Mouse (Mus musculus) neural tube, embryonic 15.5 days (tissue): ENCODE results near the gene Scd2. TPM values are rescaled to one million over a fixed set of nuclear protein-coding genes. Genes with fewer than 3 reads are reported as not detected.

Experiments used
- ATAC-seq: fragments of 200-750 bp; cut with Nextera tagmentation; 2 replicates; pipeline ENCODE4 v1.8.0; 2017; ENCODE audit warnings: mild to moderate bottlenecking, moderate TSS enrichment, moderate library complexity; ENCODE audit not compliant: low FRiP score
- H3K27ac ChIP-seq: fragments of 300-500 bp; sonication (generic); replicated peaks from 2 replicates; pipeline ENCODE4 v1.5.1; 2015; ENCODE audit warnings: mild to moderate bottlenecking, inconsistent platforms
- H3K27me3 ChIP-seq: fragments of 300-500 bp; sonication (generic); replicated peaks from 2 replicates; pipeline ENCODE4 v1.6.1; 2015; ENCODE audit warnings: inconsistent platforms
- H3K36me3 ChIP-seq: fragments of 300-500 bp; sonication (generic); 2 replicates; pipeline ENCODE4 v1.6.1; 2015; ENCODE audit warnings: inconsistent platforms
- H3K4me1 ChIP-seq: fragments of 300-500 bp; sonication (generic); 2 replicates; pipeline ENCODE4 v1.6.1; 2015; ENCODE audit warnings: inconsistent platforms
- H3K4me2 ChIP-seq: fragments of 300-500 bp; sonication (generic); 2 replicates; pipeline ENCODE4 v1.6.1; 2015; ENCODE audit warnings: inconsistent platforms, mild to moderate bottlenecking, moderate library complexity
- H3K4me3 ChIP-seq: fragments of 300-500 bp; sonication (generic); replicated peaks from 2 replicates; pipeline ENCODE4 v1.5.1; 2015; ENCODE audit warnings: mild to moderate bottlenecking, inconsistent platforms
- H3K9ac ChIP-seq: fragments of 300-500 bp; sonication (generic); replicated peaks from 2 replicates; pipeline ENCODE4 v1.6.1; 2015; ENCODE audit warnings: mild to moderate bottlenecking, inconsistent platforms
- H3K9me3 ChIP-seq: fragments of 300-500 bp; sonication (generic); replicated peaks from 2 replicates; pipeline ENCODE4 v1.6.1; 2016; ENCODE audit warnings: inconsistent platforms
- WGBS: fragments of 180-500 bp; shearing (Covaris S2); methylation state at CpG from one replicate; pipeline ENCODE4 v1.1.7; 2015; ENCODE audit warnings: mixed read lengths; 5-methylcytosine and 5-hydroxymethylcytosine counted together
- polyA plus RNA-seq: library from polyadenylated mRNA; unstranded; fragments of >200 nt; fragmentation: Nextera tagmentation; extraction: Ambion mirVana; gene quantifications from 2 replicates; pipeline ENCODE4 v1.2.1, GENCODE M21; 2015

Scd2 gene
- polyA plus RNA-seq, 1 experiment from 2014 or later, result 264 TPM

GRCm38 (mm10) chr19:44287415-44288110 is 5.9 kb upstream of the Scd2 start:
- ATAC-seq, result no peak

GRCm38 (mm10) chr19:44292083-44292482 is 1.4 kb upstream of the Scd2 start:
- Histone ChIP-seq H3K9ac (no peak overlapping the region), H3K4me2 (peak overlapping the region; percentile 99; the same call in 1 of the 2 replicates), H3K27ac (peak overlapping the region; percentile 99), H3K36me3 (peaks cover 9% of the 10 kb centered on the region), H3K4me1 (peaks cover 42% of the 10 kb centered on the region), H3K27me3 (no peaks in the 10 kb centered on the region), H3K9me3 (no peaks in the 10 kb centered on the region), H3K4me3 (no peak overlapping the region)
- WGBS, result 78% methylated on average over 2 of the region's 2 CpGs
- ATAC-seq, result no peak

More at GRCm38 (mm10) chr19:44287415-44288110, 5.9 kb upstream of the Scd2 start:
- Histone ChIP-seq H3K27me3 (no peaks in the 10 kb centered on the region), H3K36me3 (no peaks in the 10 kb centered on the region), H3K4me2 (no peak overlapping the region), H3K4me3 (no peak overlapping the region), H3K27ac (no peak overlapping the region), H3K9ac (no peak overlapping the region), H3K4me1 (peaks cover 36% of the 10 kb centered on the region), H3K9me3 (no peaks in the 10 kb centered on the region)
- 86% methylated on average over 11 of the region's 11 CpGs for WGBS

GRCm38 (mm10) chr19:44292483-44292882 is 991 bp upstream of the Scd2 start:
- Histone ChIP-seq H3K4me3 (peak overlapping the region; percentile 76; the same call in 1 of the 2 replicates), H3K9ac (peak overlapping the region; percentile 53; the same call in 1 of the 2 replicates), H3K4me2 (peak overlapping the region; percentile 99), H3K9me3 (no peaks in the 10 kb centered on the region), H3K27ac (peak overlapping the region; percentile 99), H3K27me3 (no peaks in the 10 kb centered on the region), H3K4me1 (peaks cover 46% of the 10 kb centered on the region), H3K36me3 (peaks cover 12% of the 10 kb centered on the region)
- ATAC-seq, result no peak
- 46% methylated on average over 3 of the region's 3 CpGs for WGBS

- Histone ChIP-seq H3K4me2 (peak overlapping the region; percentile 99), H3K9me3 (no peaks in the 10 kb centered on the region), H3K36me3 (peaks cover 25% of the 10 kb centered on the region), H3K4me1 (peaks cover 61% of the 10 kb centered on the region), H3K4me3 (peak overlapping the region; percentile 76), H3K27me3 (no peaks in the 10 kb centered on the region), H3K9ac (peak overlapping the region; percentile 92), H3K27ac (peak overlapping the region; percentile 99)
- under 1% methylated on average over 31 of the region's 31 CpGs for WGBS
- ATAC-seq, result peak; percentile 98
These were observed 486 bp downstream of the Scd2 start for GRCm38 (mm10) chr19:44293769-44294551.

- Histone ChIP-seq H3K4me2 (peak overlapping the region; percentile 99), H3K4me1 (peaks cover 68% of the 10 kb centered on the region), H3K27ac (peak overlapping the region; percentile 99), H3K4me3 (peak overlapping the region; percentile 76), H3K9me3 (no peaks in the 10 kb centered on the region), H3K9ac (peak overlapping the region; percentile 92), H3K27me3 (no peaks in the 10 kb centered on the region), H3K36me3 (peaks cover 30% of the 10 kb centered on the region)
- under 1% methylated on average over 14 of the region's 14 CpGs for WGBS
- peak; percentile 60 for ATAC-seq
These were observed 1.1 kb downstream of the Scd2 start for GRCm38 (mm10) chr19:44294588-44295041.

- Histone ChIP-seq H3K9ac (peak overlapping the region; percentile 67), H3K27ac (peak overlapping the region; percentile 99), H3K4me3 (peak overlapping the region; percentile 76), H3K4me2 (peak overlapping the region; percentile 99), H3K36me3 (peaks cover 36% of the 10 kb centered on the region), H3K9me3 (no peaks in the 10 kb centered on the region), H3K4me1 (peaks cover 74% of the 10 kb centered on the region), H3K27me3 (no peaks in the 10 kb centered on the region)
- no peak for ATAC-seq
- WGBS, result 5% methylated on average over 3 of the region's 3 CpGs
These were observed 1.8 kb downstream of the Scd2 start for GRCm38 (mm10) chr19:44295251-44295650.

- WGBS, result under 1% methylated on average over 4 of the region's 4 CpGs
- H3K4me1 ChIP-seq, result peaks cover 79% of the 10 kb centered on the region
- no peak for ATAC-seq
- peak overlapping the region; percentile 67 for H3K9ac ChIP-seq
- peak overlapping the region; percentile 99 for H3K27ac ChIP-seq
- H3K9me3 ChIP-seq, result no peaks in the 10 kb centered on the region
- no peaks in the 10 kb centered on the region for H3K27me3 ChIP-seq
- peaks cover 41% of the 10 kb centered on the region for H3K36me3 ChIP-seq
- peak overlapping the region; percentile 76 for H3K4me3 ChIP-seq
- peak overlapping the region; percentile 99 for H3K4me2 ChIP-seq
These were observed 2.3 kb downstream of the Scd2 start for GRCm38 (mm10) chr19:44295741-44296140.

GRCm38 (mm10) chr19:44296186-44296585 is 2.7 kb downstream of the Scd2 start:
- peak overlapping the region; percentile 99 for H3K4me2 ChIP-seq
- H3K4me1 ChIP-seq, result peaks cover 83% of the 10 kb centered on the region
- H3K9ac ChIP-seq, result peak overlapping the region; percentile 67
- H3K27me3 ChIP-seq, result no peaks in the 10 kb centered on the region
- H3K36me3 ChIP-seq, result peaks cover 45% of the 10 kb centered on the region
- 0 out of 2 replicates have a peak overlapping the region, but pooled peaks have one; percentile 51 for H3K27ac ChIP-seq
- no peaks in the 10 kb centered on the region for H3K9me3 ChIP-seq
- H3K4me3 ChIP-seq, result peak overlapping the region; percentile 76
- ATAC-seq, result no peak
- 16% methylated on average over 7 of the region's 7 CpGs for WGBS

- Histone ChIP-seq H3K9ac (peak overlapping the region; percentile 67), H3K4me1 (peaks cover 82% of the 10 kb centered on the region), H3K36me3 (peaks cover 54% of the 10 kb centered on the region), H3K4me2 (peak overlapping the region; percentile 99), H3K9me3 (no peaks in the 10 kb centered on the region), H3K27ac (no peak overlapping the region; the same call in 1 of the 2 replicates), H3K4me3 (peak overlapping the region; percentile 76), H3K27me3 (no peaks in the 10 kb centered on the region)
- 45% methylated on average over 8 of the region's 8 CpGs for WGBS
- ATAC-seq, result no peak
These were observed 3.7 kb downstream of the Scd2 start for GRCm38 (mm10) chr19:44297068-44297760.

- Histone ChIP-seq H3K4me3 (peak overlapping the region; percentile 76), H3K27me3 (no peaks in the 10 kb centered on the region), H3K9me3 (no peaks in the 10 kb centered on the region), H3K4me1 (peaks cover 82% of the 10 kb centered on the region), H3K36me3 (peaks cover 61% of the 10 kb centered on the region), H3K4me2 (peak overlapping the region; percentile 99), H3K9ac (peak overlapping the region; percentile 67), H3K27ac (no peak overlapping the region)
- no peak for ATAC-seq
- WGBS, result 63% methylated on average over 9 of the region's 9 CpGs
These were observed 4.4 kb downstream of the Scd2 start for GRCm38 (mm10) chr19:44297862-44298261.

- peak overlapping the region; percentile 99 for H3K4me2 ChIP-seq
- H3K4me1 ChIP-seq, result peaks cover 88% of the 10 kb centered on the region
- H3K4me3 ChIP-seq, result peak overlapping the region; percentile 76
- H3K27ac ChIP-seq, result no peak overlapping the region
- H3K36me3 ChIP-seq, result peaks cover 73% of the 10 kb centered on the region
- no peaks in the 10 kb centered on the region for H3K9me3 ChIP-seq
- WGBS, result 77% methylated on average over 9 of the region's 9 CpGs
- H3K27me3 ChIP-seq, result no peaks in the 10 kb centered on the region
- no peak for ATAC-seq
- peak overlapping the region; percentile 67; the same call in 1 of the 2 replicates for H3K9ac ChIP-seq
These were observed 5.6 kb downstream of the Scd2 start for GRCm38 (mm10) chr19:44299078-44299477.
